Mouse (Mus musculus) lung, postnatal 0 days (tissue): ENCODE results near the gene Ranbp1.

Experiments used
- CTCF ChIP-seq: IDR thresholded peaks from 2 replicates; pipeline ENCODE4 v1.5.1; 2016; ENCODE audit warnings: antibody characterized with exemption, mild to moderate bottlenecking
- EP300 ChIP-seq: IDR thresholded peaks from 2 replicates; pipeline ENCODE4 v1.6.1; 2016; ENCODE audit warnings: antibody characterized with exemption, mild to moderate bottlenecking, control low read depth

GRCm38 (mm10) chr16:18288581-18289061 lies 40.1 kb upstream of the Ranbp1 start:
- no peak for TF ChIP-seq CTCF
- TF ChIP-seq EP300 = no peak
